Mouse (Mus musculus): Measurements from ENCODE around the gene Naa35.

GRCm38 (mm10) chr13:59589672-59590071, 4.6 kb downstream of the Naa35 start:
- no peak for TF ChIP-seq CTCF (IDR thresholded peaks at IDR 0.05; ENCODE audit: low read depth)
- no peak for TF ChIP-seq EP300 (IDR thresholded peaks at IDR 0.05; ENCODE audit: low read depth)

Measured in liver, postnatal 0 days (tissue).